Mouse (Mus musculus) cerebellum, postnatal 4 days (tissue): Measurements from ENCODE around the gene Pced1b.
"Not testable (repeated sequence)": the region's sequence is repeated elsewhere in the genome, so short reads cannot be mapped to it uniquely, and the experiment has no call there.

Experiments
- DNase-seq, 2 experiments: peaks; one replicate each; pipeline ENCODE4 v3.0.0; 2022; ENCODE audit warnings: low spot score in 2 of 2, mixed read lengths in 1 of 2

Pced1b gene

DNA sequence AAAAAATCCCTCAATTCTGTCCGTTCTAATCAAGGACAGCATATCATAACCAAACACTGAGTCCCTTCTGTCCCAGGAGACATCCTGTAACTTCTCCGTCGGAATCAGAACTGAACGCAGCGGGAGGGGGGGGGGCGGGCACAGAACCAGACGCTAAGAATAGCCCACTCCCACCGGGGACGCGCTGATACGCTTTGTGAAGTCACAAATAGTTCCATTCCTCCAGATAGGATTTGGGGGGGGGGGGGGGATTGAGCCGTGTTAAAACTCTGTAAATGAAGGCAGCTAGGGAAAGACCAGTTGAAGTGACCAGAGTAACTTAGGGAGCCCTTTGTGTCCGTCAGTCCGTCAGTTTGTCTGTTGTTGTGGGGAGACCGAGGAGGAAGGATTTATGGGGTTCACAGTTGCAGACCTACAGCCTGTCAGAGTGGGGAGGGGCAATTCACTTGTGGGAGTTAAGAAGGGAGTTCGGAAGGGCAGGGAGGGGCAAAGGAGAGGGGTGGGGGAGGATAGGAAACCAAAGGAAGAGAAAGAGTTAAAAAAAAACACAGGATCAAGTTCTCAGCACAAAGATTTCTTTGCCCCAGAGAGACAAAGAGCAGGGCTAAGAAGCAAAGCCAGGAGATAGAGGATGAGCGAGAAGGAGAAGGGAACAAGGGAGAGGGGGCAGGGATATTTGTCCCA, 91.6 kb downstream of the Pced1b start:
- DNase-seq = no peak

DNA sequence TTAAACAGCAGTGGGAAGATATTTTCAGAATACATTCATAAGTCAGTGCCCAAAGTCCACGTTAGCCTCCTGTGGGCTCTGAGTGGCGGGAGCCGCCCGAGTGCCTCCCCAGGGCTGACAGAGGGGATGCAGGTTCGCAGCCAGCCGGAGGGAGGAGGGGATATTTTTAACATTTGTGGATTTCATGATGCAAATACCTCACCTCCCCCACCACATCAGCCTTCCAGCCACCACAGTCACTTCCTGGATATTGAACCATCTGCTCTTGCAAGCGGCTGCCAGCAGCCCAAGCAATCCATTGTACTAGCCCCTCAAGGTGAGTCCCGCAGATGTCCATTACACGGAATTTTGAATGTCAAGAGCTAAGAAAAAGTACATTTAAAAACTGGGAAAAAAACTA, 95.4 kb downstream of the Pced1b start:
- DNase-seq = no peak

DNA sequence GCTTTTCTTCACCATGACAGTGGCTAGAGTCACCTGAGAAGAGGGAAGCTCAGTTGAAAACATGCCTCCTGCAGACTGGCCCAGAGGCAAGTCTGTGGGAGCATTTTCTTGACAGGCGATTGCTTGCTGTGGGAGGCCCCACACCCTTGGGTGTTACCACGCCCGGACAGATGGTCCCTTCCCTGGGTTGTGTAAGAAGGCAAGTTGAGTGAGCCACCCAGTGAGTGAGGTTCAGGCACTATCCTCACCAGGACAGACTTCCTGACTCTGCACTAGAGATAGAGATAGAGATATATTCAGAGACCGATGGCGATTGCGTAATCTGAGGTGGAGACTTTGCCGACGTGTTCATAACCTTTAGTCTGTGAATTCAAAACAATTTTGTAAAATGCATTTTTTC, 96.0 kb downstream of the Pced1b start:
- no peak for DNase-seq

DNA sequence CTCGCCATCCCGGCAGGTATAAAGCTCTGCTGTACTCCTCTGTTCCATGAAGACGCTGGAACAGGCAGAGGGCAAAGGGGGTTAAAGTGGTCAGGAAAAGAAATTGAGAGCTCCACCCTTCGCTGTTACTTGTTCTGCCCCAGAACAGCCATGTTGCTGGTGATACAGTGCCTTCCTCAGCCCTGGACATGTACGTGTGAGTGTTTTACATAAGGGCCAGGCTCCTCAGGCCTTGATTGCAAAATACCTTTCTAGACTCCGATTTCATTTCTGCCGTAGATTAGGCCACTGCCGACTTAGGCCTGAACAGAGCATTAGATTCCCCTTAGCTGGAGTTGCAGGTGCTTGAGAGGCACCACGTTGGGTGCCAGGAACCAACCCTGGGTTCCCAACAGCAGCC, 97.0 kb downstream of the Pced1b start:
- DNase-seq = no peak

DNA sequence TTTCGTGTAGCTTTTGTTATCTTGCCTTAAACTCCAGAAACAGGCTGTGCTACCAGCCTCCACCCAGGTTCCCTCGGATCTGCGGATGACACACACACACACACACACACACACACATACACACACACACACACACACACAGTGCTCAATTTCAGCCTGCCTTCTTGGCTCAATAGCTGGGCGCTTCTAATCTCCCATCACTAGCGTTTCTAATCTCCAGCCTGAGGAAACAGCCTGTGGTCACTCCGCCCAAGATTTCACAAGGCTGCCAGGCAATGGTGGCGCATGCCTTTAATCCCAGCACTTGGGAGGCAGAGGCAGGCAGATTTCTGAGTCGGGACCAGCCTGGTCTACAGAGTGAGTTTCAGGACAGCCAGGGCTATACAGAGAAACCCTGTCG, 98.2 kb downstream of the Pced1b start:
- DNase-seq = no peak

DNA sequence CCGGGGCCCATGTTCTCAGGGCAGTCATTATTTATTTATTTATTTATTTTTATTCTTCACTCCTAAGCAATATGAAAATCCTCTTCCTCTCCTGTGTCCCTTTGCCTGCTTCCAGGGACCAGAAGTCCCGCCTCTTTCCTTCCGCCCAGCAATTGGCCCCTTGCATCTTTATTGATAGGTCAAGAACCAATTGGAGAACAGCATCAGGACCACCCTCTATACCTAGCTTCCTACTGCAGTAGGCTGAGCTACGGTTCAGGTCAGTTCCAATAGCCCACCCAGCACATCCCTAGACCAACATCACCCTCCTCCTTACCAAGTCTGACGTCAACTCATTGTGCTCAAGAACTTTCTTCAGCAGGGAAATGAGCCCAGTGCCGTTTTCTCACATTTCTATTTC, 99.0 kb downstream of the Pced1b start:
- no peak for DNase-seq

DNA sequence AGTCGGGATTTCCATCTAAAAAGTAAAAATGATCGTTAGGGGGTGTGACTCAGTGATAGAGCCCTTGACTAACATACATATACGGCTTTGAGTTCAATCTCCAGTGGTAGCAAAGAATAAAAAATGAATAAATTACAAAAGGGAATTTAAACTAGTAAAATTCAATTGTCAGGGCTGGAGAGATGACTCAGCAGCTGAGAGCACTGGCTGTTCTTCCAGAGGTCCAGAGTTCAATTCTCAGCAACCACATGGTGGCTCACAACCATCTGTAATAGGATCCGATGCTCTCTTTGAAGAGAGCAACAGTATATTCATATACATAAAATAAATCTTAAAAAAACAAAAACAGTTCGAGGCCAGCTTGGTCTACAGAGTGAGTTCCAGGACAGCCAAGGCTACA, 99.5 kb downstream of the Pced1b start:
- no peak for DNase-seq

DNA sequence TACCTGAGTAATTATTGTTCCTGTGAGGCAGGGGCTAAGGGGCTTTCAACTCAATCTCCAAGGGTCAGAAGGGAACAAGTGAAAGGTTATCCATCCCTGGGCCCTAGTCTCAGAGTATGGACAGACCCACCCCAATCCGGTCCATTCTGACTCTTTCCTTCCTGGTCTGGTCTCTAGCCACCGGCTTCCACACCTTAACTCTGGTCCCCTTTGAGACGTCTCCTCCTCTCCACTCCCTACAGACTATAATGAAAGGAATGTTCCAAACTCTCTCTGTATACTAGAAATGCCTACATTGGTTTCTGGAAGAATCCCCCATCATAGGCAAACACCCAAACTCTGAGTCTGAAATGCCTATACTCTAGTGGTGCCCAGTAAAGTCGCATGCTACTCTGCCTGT, 100.0 kb downstream of the Pced1b start:
- no peak for DNase-seq

DNA sequence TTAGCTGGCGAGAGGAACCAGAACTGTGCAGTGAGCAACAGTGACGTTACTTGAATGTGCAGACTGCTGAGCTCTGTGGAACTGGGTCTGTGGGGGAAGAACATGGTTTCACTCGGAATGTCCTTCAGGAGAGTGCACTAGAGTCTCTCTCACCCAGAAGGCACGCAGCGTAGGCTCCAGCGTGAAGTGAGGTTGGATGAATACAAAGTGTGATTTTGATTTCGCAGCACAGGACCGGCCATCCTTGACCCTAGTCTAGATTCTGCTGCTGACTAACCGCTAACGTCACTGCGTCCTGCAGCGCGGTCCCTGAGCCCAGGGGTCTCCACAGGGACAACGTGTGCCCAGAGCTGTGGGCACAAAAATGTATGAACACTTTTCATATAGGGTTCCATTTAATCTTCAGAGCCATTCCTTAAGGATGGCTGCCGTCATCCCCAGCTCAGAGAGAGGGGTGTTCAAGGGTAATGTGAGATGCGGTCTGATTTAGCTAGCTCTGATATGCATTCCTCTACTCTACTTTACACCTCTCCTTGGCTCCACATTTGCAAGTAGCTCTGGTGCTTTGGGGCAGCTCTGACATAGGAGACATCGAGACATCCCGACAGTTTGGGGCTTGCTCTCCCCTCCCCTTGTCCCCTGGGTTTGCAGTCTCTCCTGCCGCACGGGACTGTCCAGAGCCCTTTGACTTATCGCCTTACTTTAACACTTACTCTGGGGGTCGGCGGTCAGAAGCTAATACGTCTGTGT, 101.8 kb downstream of the Pced1b start:
- no peak for DNase-seq

DNA sequence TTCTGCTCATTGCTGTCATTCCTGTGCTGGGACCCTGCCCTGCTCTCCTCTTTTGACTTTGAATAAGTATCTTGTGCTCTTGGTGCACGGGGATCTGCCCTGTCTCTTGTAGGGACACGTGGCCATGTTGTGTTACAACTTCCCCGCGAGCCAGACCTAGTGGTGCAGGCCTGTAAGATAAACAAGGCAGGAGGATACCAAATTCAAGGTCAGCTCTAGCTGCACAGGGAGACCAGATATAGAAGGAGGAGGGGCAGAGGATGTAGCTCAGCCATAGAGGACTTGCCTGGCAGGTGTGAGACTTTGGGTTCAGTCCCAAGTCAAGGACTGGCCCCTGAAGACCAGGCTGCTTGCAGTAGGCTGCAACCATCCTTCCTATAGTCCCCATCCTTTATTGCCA, 103.6 kb downstream of the Pced1b start:
- DNase-seq = no peak

DNA sequence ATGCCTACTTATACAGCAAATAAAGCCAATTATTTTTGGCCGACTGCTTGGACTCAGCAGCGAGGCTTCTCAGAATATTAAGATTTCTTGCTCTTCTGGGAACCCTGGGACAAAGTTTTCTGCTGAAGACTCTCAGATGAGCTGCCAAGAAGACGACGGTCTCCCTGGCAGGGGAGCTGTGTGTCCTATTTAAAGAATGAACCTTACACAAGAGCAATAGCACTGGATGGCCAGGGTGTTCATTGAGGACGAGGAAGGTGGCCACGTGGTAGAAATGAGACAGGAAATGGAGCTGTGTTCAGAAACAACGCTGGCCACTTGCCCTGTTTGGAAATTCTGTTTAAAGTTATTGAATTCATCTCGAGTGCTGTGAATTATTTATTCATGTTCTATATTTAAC, 104.1 kb downstream of the Pced1b start:
- DNase-seq = no peak

DNA sequence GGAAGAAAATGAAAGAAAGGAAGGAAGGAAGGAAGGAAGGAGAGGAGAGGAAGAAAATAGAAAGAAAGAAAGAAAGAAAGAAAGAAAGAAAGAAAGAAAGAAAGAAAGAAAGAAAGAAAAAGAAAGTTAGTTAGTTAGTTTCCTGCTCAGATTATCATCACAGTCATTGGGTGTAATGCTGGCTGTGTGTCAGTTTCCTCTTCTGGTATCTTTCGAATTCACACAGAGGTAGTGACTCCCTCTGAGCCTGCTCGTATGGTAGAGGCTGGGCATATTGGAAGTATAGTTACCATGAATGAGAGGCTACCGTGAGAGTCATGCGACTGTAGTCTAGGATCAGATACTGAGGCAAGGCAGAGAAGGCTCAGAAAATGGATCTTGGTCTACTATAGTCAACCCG, 104.8 kb downstream of the Pced1b start:
- DNase-seq = no peak

DNA sequence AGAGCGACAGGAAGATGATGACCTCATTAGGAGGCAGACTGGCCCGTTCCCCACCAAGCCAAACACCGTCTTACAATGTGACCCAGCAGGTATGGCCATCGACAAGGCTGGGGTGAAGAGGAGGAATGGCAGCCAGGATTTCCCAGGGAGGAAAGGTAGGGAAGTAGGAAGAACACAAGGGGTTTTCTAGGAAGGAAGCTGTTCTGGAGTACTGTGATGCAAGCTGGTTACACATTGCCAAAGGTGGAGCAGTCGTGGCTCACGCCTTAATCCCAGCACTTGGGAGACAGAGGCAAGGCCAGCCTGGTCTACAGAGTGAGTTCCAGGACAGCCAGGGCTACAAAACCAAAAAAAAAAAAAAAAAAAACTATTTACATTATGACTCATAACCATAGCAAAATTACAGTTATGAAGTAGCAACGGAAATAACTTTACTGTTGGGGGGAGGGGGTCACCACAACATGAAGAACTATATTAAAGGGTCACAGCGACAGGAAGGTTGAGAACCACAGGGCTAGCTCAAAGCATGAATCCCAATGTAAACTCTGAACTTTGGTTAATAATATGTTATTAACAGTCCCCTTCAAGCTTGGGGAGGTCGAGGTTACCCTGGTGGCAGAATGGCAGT, 108.9 kb downstream of the Pced1b start:
- no peak for DNase-seq

DNA sequence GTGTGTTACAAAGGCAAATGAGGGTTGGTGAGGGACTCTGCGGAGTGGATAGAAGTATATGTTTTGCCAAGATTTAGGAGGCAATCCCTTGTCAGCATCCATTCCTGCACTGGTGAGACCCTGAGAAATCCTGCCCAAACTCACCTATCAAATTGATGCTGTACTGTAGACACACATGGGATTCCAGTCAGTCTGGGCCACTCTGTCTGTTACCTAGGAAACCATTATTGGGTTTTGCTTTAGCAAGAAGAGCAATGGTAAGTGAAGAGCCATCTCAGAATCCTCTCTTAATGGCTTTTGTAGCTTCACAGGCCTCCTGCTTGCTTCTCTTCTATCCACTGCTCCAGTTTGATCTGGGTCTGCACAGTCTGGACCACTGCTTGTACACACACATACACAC, 110.1 kb downstream of the Pced1b start:
- no peak for DNase-seq

DNA sequence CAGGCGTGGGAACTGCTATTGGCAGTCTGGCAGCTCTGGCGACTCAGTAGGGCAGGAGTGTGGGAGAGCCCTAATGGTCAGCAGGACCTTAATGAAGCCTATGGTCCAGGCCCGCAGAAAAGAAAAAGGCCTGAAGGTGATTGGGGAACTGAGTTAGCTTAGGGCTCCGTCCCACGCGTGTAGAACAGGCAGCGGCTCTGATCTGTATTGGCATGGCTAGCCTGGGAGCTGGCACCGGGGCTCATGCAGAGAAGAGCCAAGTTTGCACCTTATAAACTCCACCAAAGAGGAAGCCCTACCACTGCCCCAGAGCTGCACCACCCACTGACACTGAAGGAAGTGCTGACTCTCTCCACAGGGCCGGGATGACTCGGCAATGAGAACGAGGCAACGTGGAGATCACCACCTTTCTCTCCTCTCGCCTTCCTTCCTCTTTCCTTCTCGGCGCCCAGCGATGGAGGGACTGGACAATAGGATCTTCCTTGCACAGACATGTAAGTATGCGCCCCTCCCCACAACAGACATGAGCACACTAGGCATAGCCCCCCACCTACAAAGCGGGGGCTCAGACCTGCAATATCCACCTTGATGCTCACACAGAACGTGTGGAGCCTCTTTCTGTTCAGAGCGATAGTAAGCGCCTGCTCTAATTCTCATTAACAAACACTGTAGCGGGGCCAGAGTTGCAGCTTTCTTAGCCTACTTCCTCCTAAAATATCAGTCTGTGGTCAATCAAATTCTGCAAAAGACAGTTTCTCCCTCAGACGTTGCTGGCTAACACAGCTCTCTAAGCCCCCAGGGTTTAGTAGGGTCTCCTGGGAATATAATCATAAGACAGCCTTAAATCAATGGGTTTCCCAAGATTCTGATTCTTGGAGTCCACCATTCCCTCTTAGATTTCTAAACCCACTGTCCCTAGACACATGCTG, 114.2 kb downstream of the Pced1b start:
- DNase-seq = no peak

DNA sequence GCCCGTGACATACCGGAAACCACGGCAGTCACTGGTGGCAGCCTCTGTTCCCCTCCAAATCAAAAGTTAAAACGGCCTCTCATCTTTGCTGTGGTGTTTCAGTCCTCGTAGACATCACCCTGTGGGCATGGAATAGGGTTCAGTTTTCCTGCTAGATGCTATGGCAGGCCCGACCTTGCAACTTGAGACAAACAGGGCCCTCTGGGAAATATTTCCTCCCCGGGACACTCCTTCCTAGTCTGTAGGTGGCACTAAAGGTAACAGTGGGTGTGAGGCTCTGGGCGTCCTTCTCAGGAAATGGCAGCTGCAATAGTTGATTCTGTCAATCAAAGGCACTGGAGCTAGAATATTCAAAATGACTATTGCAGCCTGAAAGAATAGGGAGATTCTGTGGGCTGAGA, 114.9 kb downstream of the Pced1b start:
- no peak for DNase-seq

DNA sequence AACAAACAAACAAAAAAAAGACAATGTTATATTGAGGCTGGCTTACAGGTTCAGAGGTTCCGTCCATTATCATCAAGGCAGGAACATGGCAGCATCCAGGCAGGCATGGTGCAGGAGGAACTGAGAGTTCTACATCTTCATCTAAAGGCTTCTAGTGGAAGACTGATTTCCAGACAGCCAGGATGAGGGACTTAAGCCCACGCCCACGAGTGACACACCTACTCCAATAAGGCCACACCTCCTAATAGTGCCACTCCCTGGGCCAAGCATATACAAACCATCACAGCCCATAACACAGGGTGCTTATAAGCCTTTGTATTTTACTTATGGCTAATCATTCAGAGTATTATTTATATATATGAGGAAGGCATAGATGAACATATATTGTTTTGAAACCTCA, 117.4 kb downstream of the Pced1b start:
- not testable (repeated sequence) for DNase-seq

DNA sequence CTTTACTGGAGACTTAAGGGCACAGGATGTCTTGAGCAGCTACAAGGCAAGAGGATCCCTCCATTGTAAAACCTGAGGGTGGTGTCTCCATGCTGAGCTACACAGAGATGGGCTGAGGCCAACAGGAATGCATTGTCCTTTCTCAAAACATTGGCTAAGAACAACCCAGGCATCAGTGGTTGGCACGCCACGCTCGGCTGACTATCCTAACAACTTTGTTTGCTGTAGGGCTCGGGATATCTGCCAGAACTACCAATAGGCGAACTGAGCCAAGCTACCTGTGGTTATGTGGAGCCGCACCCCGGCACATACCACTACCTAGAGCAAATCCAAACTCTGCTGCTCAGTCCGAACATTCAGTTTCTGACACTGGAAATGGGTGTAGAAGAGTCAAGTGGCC, 118.1 kb downstream of the Pced1b start:
- DNase-seq = no peak

DNA sequence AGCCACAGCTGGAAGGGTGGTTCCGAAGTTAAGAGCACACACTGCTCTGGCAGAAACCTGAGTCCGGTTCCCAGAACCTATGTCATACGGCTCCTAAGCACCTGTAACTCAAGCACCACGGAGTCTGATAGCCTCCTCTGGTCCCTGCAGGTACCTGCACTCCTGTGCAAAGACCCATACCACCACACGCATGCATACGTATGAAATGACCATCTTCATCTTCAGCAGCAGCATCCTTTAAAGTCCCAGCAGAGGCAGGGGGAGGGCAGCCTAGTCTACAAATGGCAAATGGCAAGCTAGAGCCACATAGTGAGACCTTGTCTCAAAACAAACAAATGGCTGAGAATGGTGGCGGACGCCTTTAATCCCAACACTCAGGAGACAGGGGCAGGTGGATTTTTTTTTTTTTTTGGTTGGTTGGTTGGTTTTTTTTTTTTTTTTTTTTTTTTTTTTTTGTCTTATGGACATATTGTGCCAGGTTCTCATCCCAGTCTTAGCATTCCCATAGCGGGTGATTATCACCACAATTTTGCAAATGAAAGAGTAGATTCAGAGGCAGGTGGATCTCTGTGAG, 121.2 kb downstream of the Pced1b start:
- no peak for DNase-seq

DNA sequence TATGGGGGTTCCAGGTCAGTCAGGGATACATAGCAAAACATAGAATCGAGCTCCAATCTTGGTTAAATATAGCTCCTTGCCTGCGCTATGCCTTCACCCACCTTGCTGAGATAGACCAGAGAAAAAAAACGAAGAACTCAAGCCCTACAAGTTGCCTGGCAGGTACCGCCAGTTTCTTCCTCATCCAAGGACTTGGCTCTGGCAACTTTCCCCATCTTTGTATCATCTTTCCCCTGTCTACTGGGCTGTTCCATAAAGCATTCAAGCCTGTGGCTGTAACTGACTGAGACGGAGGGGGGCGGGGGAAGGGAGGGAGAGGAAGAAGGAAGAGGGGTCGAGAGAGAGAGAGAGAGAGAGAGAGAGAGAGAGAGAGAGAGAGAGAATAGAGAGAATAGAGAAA, 121.7 kb downstream of the Pced1b start:
- DNase-seq = no peak

DNA sequence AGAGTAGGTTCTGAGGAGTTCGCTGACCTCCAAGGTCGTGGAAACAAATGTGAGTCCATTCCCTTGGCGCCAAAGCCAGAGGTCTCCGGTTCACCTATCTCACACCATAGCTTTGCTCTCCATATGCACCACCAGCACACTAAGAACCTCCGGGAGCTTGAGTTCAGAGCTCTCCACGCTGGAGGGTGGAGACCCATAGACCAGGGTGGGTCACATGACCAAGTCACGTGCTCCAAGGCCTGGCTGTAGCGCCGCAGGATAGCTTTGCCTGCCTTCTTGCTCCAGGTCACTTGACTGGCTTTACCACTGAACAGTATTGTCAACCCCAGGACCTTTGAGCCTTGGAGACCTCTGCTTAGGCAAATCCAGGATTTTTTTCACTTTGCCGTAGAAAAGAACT, 122.2 kb downstream of the Pced1b start:
- DNase-seq = no peak

DNA sequence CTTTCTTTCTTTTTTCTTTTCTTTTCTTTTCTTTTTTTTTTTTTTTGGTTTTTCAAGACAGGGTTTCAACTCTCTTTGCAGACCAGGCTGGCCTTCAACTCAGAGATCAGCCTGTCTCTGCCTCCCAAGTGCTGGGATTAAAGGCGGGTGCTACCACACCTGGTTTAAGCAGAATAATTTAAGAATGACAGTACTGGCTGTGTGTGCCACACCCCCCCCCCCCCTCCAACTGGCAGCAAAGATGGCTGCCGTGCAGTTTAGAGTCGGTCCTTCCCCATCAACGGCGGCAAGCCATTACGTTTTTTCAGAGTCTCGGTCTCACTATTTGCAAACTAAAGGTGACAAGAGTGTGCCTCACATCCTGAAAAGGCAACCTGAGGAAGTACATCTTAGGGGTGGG, 124.0 kb downstream of the Pced1b start:
- DNase-seq = no peak
